Mouse (Mus musculus) erythroblast, embryonic 14.5 days (primary cell): ENCODE measurements around the gene Ncaph. TPM values are rescaled to one million over a fixed set of nuclear protein-coding genes. Genes with fewer than 3 reads are reported as not detected.

Experiments
- H3K27me3 ChIP-seq: 2 replicates; pipeline ENCODE4 v1.6.1; 2012; ENCODE audit warnings: inconsistent platforms; ENCODE audit not compliant: control insufficient read depth
- H3K36me3 ChIP-seq: 2 replicates; pipeline ENCODE4 v1.6.1; 2012; ENCODE audit warnings: mild to moderate bottlenecking, inconsistent platforms; ENCODE audit not compliant: control insufficient read depth
- H3K4me1 ChIP-seq: 2 replicates; pipeline ENCODE4 v1.6.1; 2012; ENCODE audit warnings: inconsistent platforms; ENCODE audit not compliant: control insufficient read depth
- H3K4me3 ChIP-seq: replicated peaks from 2 replicates; pipeline ENCODE3; 2012; ENCODE audit warnings: moderate library complexity, mild to moderate bottlenecking, inconsistent platforms
- H3K9me3 ChIP-seq: 2 replicates; pipeline ENCODE4 v1.6.1; 2012; ENCODE audit warnings: low read length, inconsistent platforms, mixed read lengths; ENCODE audit not compliant: control insufficient read depth
- GATA1 ChIP-seq: IDR thresholded peaks from 2 replicates; pipeline ENCODE4 v1.6.1; 2012; ENCODE audit warnings: low read length, inconsistent platforms, mixed read lengths
- TAL1 ChIP-seq: IDR thresholded peaks from 3 replicates; pipeline ENCODE4 v1.6.1; 2012; ENCODE audit warnings: low read length, inconsistent platforms, mixed read lengths
- polyA plus RNA-seq: library from polyadenylated mRNA; stranded (reverse); fragments of >175 nt; gene quantifications from 2 replicates; pipeline ENCODE4 v1.2.3, GENCODE M21; 2012

Ncaph gene
- polyA plus RNA-seq, 1 experiment = 3.9 TPM

DNA sequence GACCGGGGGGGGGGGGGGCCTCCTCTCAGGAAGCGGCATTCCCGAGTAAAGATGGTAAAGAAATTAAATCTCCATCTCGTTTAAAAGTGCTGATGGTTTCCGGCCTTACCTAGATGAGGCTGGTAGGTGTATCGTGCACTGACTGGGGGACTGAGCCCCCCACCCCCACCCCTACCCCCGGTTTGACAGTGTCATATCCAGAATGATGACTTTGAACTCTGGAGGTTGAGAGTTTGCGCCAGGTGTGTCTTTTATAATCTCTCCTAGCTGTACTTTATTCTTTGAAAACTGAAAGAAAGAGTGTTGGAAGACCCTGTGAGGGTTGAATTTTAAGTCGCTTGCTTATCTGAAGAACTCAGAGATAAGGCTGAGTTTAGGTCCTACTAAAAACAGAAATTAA is 62.9 kb downstream of the Ncaph start:
- Histone ChIP-seq H3K27me3 (no peaks in the 10 kb centered on the region), H3K4me1 (peaks cover 33% of the 10 kb centered on the region), H3K36me3 (peaks cover 26% of the 10 kb centered on the region), H3K9me3 (no peaks in the 10 kb centered on the region), H3K4me3 (peak overlapping the region; percentile 84)
- TF ChIP-seq GATA1 (no peak), TAL1 (no peak)

GRCm38 (mm10) chr2:127070435-127070841 is 63.3 kb downstream of the Ncaph start, which contains the start of gene Blvra:
Blvra (plus strand) TSS chr2:127070665.
- peak within 1 kb of the TSS; percentile 84 for H3K4me3 ChIP-seq
- TF ChIP-seq TAL1 (no peak), GATA1 (no peak)
- H3K27me3 ChIP-seq = no peaks in the 10 kb centered on the region
- peaks cover 33% of the 10 kb centered on the region for H3K4me1 ChIP-seq
- no peaks in the 10 kb centered on the region for H3K9me3 ChIP-seq
- H3K36me3 ChIP-seq = peaks cover 27% of the 10 kb centered on the region

- H3K4me3 ChIP-seq = peak overlapping the region; percentile 84
- H3K9me3 ChIP-seq = no peaks in the 10 kb centered on the region
- TF ChIP-seq GATA1 (no peak), TAL1 (no peak)
- peaks cover 27% of the 10 kb centered on the region for H3K36me3 ChIP-seq
- H3K27me3 ChIP-seq = no peaks in the 10 kb centered on the region
- H3K4me1 ChIP-seq = peaks cover 33% of the 10 kb centered on the region
Observed at GRCm38 (mm10) chr2:127069781-127070434, 63.8 kb downstream of the Ncaph start.

- TF ChIP-seq TAL1 (no peak), GATA1 (no peak)
- peaks cover 30% of the 10 kb centered on the region for H3K4me1 ChIP-seq
- peaks cover 23% of the 10 kb centered on the region for H3K36me3 ChIP-seq
- H3K27me3 ChIP-seq = no peaks in the 10 kb centered on the region
- no peak overlapping the region for H3K4me3 ChIP-seq
- no peaks in the 10 kb centered on the region for H3K9me3 ChIP-seq
Observed at GRCm38 (mm10) chr2:127068806-127069205, 64.9 kb downstream of the Ncaph start.

- Histone ChIP-seq H3K9me3 (no peaks in the 10 kb centered on the region), H3K4me1 (no peaks in the 10 kb centered on the region; the same call in 1 of the 2 replicates), H3K36me3 (peaks cover 51% of the 10 kb centered on the region), H3K4me3 (no peak overlapping the region), H3K27me3 (no peaks in the 10 kb centered on the region)
- no peak for TF ChIP-seq TAL1
- no peak for TF ChIP-seq GATA1
Observed at GRCm38 (mm10) chr2:127061471-127061870, 72.3 kb downstream of the Ncaph start.

Other genes starting within 250 kb of the Ncaph start
- 0.07 and 0.08 TPM in 2 replicates for gene Sppl2a, start 200.7 kb downstream of the Ncaph start, polyA plus RNA-seq
- 0.08 TPM in 1 of 2 replicates, not detected in the other for gene Ap4e1, start 125.2 kb downstream of the Ncaph start, polyA plus RNA-seq
- gene Blvra, start 63.3 kb downstream of the Ncaph start, polyA plus RNA-seq = 1.3 and 1.7 TPM in 2 replicates
- 0.47 and 0.61 TPM in 2 replicates for gene Itpripl1, start 9.5 kb upstream of the Ncaph start, polyA plus RNA-seq
- gene 1810024B03Rik, start 74.3 kb upstream of the Ncaph start, polyA plus RNA-seq = not detected in 2 replicates
- 0.90 and 0.97 TPM in 2 replicates for gene Snrnp200, start 74.4 kb upstream of the Ncaph start, polyA plus RNA-seq
- gene Ciao1, start 113.9 kb upstream of the Ncaph start, polyA plus RNA-seq = 2.2 and 3.3 TPM in 2 replicates
- gene Tmem127, start 114.0 kb upstream of the Ncaph start, polyA plus RNA-seq = 1.6 and 1.9 TPM in 2 replicates
- gene Stard7, start 136.3 kb upstream of the Ncaph start, polyA plus RNA-seq = 1.1 and 1.5 TPM in 2 replicates
- gene Dusp2, start 202.2 kb upstream of the Ncaph start, polyA plus RNA-seq = 0.05 and 0.08 TPM in 2 replicates
- not detected in 2 replicates for gene Astl, start 204.7 kb upstream of the Ncaph start, polyA plus RNA-seq
- gene Adra2b, start 229.3 kb upstream of the Ncaph start, polyA plus RNA-seq = 1.9 and 2.4 TPM in 2 replicates